Mouse (Mus musculus) kidney, postnatal 10 days (tissue): ENCODE data around the gene Dab2.

Experiments
- DNase-seq: peaks from one replicate; pipeline ENCODE4 v3.0.0; 2021; ENCODE audit warnings: mixed read lengths

Gene Dab2

DNA sequence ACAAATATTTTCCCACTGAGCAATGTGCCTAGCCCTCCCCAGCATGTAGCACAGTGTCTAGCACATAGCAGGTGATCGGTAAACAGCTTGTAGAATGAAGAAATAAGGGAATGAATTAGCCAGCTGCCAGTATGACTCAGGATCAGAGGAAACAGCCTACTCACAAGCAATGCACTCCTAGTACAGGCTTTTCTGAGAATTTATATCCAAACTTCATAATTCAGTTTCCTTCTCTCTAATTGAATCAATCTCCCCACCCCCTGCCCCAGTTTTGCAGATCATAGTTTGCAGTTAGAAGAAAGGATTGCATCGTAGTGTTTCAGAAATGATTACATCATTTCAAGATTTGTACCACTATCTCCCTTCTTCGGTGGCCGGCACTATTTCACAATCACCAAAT lies 26.4 kb downstream of the Dab2 start:
- no peak for DNase-seq

DNA sequence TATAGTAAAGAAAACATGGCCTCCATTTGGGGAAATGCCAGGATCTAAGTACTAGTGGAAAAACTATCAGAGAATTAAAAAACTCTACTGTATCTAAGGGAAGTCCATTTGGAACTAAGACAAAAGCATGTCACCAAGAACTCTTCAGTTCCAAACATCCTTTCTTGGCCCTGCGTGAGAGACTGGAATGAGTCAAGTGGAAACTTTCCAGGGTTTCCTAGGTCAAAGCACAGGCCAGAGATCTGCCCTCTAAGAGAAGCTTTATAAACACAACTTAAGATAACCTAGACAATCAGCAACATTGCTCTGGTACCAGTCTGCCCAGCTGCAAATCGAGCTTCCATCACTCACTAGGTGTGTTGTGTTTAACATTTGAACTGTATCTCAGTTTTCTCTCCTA lies 31.8 kb downstream of the Dab2 start:
- no peak for DNase-seq

DNA sequence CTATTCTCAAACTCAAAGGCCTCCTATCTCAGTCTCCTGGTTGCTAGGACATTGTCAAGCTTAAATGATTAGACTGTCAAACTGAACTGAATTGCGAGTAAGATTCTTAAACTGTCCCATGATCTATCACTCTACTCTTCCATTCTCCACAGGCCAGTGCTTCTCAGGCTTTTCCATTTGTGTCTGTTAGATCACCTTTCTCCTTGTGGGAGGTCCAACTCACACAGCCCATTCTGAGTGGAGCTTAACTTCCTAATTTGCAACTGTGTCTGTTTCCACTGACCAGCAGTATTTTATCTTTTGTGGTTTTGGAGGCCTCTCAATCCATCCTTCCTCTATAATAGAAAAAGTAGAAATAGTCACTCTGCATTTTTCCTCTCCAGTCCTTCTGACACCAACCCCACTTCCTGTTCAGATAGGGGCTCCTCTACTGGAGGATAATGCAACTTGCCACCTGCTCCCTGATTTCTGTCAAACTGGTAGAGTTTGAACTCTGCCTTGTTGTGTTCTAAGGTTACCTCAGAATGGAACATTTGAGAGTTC lies 35.1 kb downstream of the Dab2 start:
- no peak for DNase-seq

DNA sequence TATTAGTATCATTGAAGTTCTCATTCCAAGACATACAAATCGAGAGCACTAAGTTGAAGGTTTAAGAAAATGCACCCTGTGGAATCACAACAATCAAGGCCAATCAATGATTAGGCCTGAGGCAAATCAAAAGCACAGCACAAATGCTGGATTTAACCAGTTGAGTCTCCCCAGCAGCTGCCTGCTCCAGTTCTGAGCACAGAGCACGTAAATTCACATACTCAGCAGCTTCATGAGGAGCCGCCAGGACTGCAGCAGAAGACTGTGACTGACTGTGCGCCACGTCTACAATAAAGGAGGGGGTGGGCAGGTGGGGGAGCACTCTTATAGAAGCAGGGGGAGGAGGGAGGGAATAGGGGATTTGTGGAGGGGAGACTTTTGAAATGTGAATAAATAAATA lies 40.2 kb downstream of the Dab2 start:
- DNase-seq = no peak

DNA sequence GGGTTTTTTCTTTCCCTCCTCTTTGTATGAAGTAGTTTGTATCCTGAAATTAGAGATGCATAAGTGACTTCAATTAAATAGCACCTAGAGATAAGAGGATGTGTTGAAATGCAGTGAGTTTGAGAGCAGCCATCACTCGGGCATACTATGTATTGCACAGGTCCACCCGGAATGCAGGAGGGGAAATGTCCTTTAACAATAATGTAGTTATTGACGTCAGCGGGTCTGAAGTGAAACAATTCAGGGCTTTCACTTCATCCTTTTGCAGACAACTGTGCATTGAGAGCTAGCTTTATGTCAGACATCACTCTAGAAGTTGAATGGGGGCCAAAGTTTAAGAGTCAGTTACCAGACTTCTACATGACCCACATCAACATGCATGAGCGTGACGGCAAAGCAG lies 40.8 kb downstream of the Dab2 start:
- DNase-seq = no peak

DNA sequence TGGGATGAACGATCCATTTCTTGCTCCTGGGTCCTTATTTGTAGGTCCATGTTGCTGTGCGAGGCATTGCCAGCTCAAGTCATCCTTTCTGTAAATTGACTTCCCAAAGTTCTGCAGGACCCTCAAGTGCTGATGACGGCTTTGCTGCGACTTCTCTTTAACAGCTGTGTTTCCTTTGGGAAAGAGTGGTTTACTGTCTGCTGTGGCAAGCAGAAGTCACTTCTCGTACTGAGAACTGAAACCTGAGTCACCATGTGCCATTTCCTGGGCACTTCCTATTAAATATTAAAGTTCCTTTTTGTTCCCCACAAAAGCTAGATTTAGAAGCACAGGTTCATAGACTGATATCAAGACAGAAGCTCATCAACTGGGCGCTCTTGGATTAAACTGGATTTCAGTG lies 41.8 kb downstream of the Dab2 start:
- no peak for DNase-seq

DNA sequence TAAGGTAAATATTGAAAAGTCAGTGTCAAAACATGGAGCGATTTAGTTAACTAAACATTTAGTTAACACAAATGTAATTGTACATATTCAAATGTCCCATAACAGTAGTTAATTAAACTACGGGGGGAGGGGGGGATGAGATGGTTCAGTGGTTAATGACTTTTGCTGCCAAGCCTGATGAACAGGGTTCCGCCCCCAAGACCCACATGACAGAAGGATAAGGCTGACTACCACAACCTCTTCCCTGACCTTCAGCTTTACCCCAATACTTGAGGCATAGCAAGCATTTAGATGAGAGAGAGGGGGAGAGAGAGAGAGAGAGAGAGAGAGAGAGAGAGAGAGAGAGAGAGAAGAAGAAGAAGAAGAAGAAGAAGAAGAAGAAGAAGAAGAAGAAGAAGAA lies 54.3 kb downstream of the Dab2 start:
- DNase-seq = peak; percentile 23

DNA sequence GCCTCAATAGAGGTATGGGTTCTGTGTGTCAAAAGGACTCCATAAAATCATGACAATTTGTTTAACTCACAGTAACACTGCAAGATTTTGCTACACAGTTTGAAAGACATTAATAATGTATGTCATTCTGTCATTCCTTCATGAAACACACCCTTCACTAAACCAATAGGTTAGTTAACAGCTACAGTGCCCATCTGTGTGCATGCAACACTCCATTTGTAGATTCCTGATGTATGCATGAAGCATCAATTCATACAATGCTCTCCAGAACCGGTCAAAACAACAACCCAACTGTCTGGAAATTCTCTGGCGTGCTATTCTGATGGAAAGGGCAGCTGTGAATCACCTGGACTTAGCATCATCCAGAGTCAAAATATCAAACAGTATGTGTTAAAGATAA lies 60.3 kb downstream of the Dab2 start:
- DNase-seq = no peak

DNA sequence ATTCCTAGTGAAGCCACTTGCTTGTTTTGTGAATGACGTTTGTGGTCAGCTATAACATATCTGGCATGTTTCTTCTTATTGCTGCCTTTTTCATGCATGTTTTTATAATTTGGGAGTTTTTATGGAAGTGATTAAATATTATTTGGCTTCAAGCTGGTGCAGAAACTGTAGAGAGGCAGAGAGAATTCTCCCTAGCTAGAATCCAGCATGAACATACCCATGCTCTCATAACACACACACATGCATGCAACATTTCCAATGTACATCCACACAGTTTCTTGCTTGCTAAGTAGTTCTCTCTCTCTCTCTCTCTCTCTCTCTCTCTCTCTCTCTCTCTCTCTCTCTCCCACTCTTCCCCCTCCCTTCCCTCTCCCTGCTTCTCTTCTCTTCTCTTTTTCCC lies 70.4 kb downstream of the Dab2 start:
- DNase-seq = no peak

DNA sequence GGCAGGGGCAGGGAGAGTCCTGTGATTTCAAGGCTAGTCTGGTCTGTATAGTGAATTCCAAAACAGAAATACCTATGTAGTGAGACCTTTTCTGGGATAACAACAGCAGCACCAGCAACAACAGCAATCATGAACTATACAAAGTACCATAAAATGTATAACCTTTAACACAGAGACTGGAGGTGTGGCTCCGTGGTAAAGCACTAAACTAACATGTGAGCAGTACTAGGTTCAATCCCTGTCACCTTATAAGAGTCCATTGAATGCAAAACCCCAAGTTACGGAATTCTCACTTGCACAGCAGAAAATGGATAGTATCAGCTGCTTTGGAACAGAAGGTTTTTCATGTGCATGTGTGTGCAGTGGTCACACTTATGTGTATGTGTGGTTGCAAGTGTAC lies 71.9 kb downstream of the Dab2 start:
- DNase-seq = no peak

DNA sequence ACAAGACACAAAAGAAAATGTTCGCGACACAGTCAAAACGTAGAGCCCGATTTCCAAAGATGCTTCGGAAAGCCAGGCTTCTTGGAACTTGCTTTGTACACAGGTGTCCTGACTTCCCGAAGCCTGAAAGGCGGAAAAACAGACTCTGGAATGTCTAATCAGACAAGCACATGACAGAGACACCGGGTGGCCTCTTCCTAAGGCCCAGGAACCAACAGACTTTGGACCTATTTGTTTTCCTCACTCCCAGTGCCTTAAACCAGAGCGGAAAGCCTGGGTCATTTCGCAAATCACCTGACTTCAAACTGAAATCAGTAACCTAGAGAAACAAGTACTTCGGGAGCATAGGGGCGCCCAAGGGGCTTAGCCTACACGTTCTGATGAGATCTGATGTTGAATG lies 75.4 kb downstream of the Dab2 start:
- DNase-seq = peak; percentile 42

DNA sequence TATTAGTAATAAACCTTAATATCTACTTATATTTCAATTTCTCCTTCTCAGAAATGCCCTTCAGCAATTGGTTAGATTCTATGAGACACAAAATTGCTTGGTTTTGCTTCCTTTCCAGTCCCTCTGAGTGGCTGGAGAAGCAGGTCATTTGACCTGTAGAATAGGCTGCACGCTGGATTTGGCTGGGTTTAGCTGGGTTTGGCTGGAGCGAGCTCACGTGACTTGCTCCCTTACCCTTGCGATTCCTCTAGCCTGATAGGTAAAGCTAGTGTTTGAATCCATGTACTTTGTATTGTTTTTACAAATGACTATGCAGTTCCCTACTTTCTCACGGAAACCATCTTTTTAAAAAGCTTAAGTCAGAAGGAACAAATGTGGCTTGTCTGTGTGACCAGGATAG lies 76.4 kb downstream of the Dab2 start:
- peak; percentile 56 for DNase-seq

DNA sequence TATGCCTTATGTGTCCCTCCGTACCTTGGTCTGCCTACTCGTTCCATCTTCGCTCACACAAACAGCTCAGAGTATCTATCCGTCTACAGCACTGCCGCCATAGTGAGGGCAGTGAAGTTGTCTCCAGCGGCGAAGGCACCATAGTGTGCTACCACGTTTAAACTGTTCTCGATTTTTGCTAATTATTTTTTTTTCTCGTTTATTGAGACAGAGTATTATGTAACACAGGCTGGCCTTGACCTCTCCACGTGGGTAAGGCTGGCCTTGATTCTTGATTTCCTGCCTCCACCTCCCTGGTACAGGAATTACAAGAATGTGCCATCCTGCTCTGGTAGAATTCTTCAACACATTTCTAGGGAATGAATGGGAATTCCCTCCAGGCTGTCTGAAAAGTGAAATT lies 77.2 kb downstream of the Dab2 start:
- no peak for DNase-seq

DNA sequence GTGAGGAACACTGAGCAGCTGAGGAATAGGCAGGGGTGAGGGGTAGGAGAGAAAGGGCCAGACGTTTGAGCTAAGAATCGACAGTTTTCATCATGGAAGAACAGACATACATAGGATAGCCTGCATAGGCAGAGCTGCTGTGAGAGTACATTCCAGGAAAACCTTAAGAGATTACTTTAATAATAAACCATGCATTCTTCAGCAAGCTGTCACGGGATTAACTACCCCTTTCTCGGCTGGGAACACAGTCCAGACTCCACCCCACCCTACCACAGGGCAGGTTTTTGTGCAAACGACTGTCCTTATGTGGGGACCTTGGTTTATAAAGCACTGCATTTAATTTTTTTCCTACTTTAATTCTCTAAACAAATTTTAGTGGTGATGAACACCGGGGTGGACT lies 84.4 kb downstream of the Dab2 start:
- DNase-seq = no peak

DNA sequence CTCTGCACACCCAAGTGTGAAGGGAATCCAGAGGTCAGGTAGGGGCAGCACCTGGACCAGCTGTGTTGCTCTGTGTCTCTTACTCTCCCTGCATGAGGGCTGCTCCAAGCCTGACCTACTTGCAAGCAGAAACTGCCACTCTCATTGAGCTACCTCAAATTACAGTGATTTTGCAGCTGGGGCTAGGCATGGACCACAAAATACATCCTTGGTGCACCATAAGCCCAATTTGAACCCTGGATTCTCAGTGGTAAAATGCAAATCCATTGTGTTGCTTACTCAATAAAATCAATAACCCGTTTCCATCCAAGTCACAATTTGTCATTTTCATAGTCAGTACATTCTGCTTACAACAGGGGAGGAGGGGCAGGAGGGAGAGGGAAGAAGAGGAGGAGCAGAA lies 85.7 kb downstream of the Dab2 start:
- DNase-seq = no peak

DNA sequence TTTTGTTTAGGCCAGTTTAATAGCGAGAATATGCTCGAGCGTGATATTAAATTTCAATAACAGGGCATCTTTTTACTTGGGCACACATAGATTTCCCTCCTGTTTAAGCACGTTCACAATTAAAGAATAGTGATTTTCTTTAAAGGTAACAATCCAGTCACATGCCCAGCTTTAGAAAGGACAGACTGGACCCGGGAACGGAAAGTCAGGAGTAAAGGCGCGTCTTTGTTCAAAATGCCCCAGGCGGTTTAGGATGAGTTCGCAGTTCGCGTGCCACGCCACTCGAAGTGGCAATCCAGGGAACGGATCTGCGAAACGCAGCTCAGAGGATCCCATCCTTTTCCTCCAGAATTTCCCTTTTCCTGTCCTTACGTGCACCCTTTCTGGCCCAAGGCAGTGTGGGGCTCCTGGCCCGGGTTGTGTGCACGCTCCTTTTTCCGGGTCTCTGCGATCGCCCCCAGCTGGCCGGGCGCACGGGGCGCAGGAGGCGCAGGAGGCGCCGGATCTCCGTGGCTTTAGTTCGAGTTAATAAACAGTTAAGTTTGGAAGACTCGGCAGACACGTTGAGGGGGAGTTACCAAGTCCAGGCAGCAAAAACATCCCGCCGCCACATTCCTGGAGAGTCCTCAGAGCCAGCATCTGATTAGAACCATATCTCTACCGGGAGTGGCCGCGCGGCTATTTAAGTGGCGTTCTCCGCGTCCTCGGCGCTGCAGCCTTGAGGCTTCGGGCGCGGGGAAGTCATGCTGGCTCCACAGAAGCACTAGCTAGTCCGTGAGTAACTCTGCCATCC lies 86.8 kb downstream of the Dab2 start:
- DNase-seq = peak; percentile 91

DNA sequence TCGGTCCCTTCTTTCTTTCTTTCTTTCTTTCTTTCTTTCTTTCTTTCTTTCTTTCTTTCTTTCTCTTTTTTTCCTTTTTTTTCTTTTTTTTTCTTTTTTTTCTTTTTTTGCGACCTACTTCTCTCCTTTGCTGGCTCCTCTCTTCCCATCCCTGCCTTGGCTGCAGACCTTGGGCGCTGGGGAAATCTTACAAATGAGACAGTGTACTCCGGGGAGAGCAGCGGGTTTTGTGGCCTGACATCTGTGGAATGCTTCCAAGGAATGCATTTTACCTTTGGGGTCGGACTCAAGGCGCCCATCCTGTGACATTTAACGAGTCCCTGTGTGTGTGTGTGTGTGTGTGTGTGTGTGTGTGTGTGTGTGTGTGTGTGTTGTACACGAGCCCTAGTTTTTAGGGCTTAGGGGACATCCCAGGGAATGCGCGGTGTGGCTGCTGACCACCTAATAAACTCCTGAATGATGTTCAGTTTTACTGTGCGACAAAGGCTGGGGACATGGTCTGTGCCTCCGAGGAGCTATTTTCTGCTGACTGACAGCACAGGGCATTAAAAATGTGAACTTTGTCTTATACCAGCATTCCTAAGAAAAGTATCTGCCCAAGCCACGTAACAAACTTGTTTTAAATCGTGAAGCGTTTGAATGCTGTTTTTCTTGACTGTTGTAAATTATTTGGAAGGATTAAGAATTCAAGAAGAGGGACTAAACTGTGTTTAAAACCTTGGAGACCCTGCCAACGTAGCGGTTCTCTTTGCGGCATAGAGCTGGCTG lies 87.6 kb downstream of the Dab2 start:
- DNase-seq = peak; percentile 48

DNA sequence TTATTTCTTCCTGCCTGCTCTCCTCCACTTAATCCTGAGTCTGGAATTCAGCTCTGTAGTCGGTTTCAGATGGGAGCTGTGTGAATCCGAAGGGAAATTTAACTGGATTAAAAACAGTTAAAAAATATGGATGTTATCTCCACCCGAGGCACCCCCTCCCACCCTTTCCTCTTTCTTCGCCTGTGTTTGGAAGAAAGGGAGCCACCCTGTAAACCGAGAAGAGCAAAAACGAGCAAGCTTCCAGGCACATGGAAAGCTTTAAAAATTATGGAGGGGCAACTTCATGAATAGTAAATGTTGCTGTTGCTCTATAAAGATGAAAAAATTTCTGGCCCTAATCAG lies 88.1 kb downstream of the Dab2 start:
- DNase-seq = no peak

DNA sequence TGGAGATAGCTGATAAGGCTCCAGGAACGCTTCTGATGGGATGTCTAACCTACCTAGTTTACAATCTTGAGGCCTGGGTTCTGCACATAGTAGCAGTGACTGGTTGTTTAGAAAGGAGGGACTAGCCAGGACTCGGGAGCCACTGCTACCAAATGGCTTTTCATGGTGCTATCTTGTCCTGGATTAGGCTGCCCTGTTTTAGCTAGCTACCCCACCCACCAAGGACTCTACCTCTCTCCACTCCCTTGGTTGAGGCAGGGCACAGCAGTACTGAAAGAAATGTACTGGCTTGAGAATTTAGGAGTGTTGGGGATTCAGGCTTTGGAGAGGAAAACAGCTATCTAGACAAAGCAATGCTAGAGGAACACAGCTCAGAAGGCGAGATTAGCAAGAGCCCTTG lies 88.6 kb downstream of the Dab2 start:
- no peak for DNase-seq

DNA sequence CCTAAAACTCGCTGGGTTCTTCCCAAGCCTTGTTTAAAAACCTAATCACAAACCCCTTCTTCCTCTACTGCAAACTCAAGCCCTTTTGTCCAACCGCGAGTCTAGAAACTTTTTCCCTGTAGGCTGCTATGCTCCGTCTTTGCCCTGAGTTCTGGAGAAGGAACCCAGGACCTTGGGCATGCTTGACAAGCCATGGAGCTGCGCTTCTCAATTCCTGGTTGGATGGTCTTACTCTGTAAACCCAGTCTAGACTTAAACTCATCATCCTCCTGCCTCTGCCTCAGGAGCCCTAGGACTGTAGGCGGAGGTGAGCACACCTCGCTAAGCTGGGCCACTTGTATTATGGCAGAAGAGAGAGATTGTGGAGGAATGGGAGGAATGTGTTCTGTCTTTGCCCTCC lies 89.0 kb downstream of the Dab2 start:
- DNase-seq = no peak

DNA sequence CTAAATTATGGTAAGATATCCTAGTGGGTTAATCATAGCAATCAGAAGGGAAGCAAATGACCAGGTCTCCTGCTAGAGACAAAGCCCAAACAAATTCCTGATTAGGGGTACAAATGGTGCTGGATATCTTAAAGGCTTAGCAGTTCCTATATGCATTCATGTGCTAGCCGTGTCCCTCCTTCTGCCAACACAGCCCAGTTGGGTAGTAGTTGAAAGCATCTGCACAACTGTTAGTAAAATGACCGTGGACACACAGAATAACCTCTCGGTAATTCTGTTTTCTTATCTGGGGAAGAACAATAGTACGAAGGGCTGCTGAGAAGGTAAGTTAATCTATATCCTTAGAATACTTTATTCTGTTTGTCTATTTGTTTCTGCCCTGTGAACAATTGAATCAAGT lies 90.5 kb downstream of the Dab2 start:
- DNase-seq = no peak

DNA sequence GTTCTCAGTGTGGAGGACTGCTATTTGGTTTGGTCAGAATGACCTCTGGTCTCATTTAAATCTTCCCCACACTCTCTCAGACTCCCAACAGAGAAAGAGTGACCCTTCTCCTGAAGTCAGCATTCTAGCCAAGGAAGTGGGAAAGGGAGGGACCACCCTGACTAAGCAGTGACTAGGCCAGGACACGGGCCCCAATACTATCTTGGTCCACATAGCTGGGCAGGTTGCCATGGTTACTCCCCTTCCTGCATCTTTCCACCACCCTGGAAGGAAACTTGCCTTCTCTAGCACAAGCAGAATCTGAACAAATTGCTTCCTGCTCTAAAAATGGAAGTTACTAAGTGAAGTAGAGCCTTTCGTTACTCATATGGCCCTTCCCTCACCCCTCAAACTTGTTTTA lies 91.1 kb downstream of the Dab2 start:
- DNase-seq = peak; percentile 85

DNA sequence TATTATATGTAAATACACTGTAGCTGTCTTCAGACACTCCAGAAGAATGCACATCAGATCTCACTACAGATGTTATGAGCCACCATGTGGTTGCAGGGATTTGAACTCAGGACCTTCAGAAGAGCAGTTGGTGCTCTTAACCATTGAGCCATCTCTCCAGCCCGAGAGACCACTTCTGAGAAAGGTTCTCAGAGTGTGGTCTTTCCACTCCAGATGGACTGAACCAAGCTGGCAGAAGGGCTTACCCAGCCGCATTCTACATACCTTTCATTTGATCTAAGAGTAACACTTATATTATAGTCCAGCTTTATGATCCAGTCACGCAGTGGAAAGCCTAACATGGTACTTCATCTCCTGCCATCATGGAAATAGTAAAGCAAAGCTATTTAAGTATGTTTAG lies 92.3 kb downstream of the Dab2 start:
- DNase-seq = no peak

DNA sequence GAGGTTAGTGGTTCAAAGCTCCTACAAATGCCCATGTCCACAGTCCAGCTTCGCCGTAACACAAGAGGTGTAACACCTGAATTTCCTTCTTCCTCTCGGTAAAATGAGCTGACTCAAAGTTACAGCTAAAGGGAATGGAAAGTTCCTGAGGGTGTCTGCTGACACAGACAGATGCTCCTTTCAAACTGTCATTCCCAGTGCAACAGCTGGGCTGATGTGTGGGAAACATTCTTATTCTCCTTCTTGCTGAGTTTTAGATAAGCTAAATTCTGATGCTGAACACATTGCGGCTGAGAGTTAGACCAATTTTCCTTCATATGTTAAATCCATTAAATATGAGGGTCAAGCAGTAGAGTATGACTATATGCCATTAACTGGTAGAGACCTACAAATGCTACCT lies 94.0 kb downstream of the Dab2 start:
- DNase-seq = no peak

DNA sequence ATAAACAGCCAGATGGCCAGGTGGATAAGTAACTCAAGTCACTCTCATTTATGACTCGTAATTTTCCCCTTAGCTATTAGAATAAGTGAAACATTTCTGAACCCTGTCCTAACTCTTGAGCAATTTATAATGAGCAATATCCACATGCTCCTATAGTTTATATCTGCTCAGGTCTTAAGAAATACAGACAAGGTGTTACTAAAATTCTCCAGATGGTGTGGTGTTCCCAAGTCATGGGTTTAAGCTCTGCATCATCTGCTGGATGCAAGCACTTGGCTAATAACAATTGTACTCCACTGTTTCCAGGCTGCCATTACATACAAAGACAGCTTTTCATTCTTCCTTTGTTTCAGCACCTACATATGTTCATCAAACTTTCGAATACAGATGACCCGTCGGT lies 98.6 kb downstream of the Dab2 start:
- no peak for DNase-seq
